Mouse (Mus musculus): ENCODE data around the gene Arhgef17. TPM values are rescaled to one million over a fixed set of nuclear protein-coding genes. Genes with fewer than 3 reads are reported as not detected.

The Arhgef17 gene
- polyA plus RNA-seq (2015; fragmentation: Nextera tagmentation; extraction: Ambion mirVana), result 1.9 and 2.7 TPM in 2 replicates

DNA sequence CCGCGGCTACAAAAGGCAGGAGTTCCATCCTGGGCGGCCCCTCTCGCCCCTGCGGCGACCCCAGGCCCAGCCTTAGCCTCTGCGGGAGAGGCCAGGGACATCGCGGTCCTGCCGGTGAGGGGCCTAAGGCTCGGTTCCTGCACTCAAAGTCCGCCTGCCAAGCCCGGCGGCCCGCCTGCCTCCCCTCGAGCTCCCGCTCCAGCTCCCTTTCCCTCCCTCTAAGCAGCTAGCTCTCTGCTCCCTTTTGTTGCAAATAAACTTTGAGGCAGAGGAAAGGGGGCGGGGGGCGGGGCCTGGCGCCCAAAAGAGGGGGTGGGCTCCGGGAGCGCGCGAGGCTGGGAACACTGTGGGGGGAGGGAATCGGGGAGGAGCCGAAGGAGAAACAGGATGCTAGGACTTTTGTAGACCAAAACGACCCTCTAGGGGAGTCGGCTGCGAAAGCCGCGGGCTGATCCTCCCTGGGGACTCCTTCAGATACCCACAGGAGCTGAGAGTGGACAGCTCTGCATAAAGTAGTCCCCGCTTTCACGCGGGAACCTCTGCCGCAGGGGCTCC is at the start of gene Arhgef17:
Gene Arhgef17, minus strand, starts transcription at position 182 of the 555 bp plus-strand sequence.

DNA sequence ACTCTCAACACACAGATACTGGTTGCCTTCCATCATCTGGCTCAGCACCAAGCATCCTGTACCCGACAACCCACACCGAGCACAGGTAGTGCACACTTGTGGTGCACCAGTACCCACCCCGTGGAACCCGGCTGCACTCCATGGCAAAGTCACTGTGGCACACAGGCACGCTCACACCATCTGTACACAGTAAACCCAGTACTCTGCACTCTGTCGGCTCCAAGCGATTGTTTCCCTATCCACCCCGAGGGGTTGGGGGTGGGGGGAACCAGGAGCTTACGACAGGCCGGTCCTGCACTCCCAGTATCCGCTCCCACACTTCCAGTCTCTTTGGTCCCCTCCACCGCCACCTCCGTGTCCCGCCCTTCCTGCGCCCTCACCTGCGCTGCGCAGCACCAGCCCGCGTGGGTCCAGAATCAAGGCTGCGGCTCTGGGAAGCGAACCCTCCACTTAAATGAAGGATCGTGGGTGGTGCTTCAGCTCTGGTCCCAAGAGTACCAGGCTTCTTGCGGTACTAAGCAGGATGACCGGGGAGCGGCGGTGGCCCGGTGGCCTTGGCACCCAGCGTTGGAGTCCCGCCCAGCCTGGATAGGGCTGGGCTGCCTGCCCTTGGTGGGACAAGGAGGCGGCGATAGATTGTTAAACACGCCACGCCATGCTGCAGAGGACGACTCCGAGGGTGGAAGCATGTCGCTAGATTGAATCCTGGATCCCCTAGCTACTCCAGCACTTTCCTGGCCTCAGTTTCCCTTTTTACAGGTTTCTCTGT is 42.4 kb upstream of the Arhgef17 start, which contains the start of gene P2ry6:
Gene P2ry6, minus strand, starts transcription at position 515 of the 769 bp plus-strand sequence.

DNA sequence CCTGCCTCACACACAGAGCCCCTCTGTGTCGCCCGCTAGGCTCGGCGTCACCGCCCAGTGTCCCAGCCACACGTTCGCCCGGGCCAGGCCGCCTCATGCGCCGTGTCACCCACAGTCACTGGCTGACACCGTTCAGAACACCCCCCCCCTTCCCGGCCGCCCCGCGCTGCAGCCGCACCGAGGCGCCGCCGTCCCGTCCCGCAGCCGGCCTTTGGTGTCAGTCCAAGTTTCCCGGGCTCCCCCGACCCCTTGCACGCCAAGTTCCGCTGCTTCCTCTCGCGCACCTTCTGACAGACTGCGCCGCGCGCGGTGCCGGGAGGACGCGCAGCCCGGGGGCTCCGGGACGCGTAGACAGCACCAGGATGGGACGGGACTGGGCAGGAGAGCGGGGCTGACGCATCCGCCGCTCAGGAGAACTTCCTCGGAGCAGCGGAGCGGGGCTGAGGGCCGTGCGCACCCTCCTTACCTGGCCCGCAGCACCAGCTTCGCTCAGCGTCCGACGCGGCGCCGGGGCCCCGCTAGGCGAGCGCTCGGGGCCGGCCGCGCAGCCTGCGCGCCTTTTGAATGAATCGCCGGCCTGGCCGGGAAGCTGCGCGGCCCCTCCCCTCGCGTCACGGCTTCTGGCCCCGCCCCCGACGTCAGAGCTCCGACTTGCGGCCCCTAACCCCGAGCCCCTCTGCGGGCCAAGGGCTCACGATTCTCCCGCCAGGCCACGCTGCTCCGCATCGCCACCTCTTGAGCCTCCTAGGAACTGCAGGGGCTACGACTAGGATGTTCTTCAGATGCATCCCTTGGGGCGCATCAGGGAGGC is 68.9 kb downstream of the Arhgef17 start, which contains the start of gene Relt:
Gene Relt, minus strand, starts transcription at position 619 of the 811 bp plus-strand sequence.

Other genes with a start within 250 kb of the Arhgef17 start
- gene Fam168a, start 225.5 kb downstream of the Arhgef17 start, polyA plus RNA-seq (2015; fragmentation: Nextera tagmentation; extraction: Ambion mirVana), result 12.2 and 15.1 TPM in 2 replicates
- gene Relt, start 68.7 kb downstream of the Arhgef17 start, polyA plus RNA-seq (2015; fragmentation: Nextera tagmentation; extraction: Ambion mirVana), result 20.1 and 22.4 TPM in 2 replicates
- 11.4 and 15.7 TPM in 2 replicates for gene P2ry6, start 42.5 kb upstream of the Arhgef17 start, polyA plus RNA-seq (2015; fragmentation: Nextera tagmentation; extraction: Ambion mirVana)
- gene P2ry2, start 80.8 kb upstream of the Arhgef17 start, polyA plus RNA-seq (2015; fragmentation: Nextera tagmentation; extraction: Ambion mirVana), result 4.8 and 5.7 TPM in 2 replicates
- gene Fchsd2, start 160.8 kb upstream of the Arhgef17 start, polyA plus RNA-seq (2015; fragmentation: Nextera tagmentation; extraction: Ambion mirVana), result 10.6 and 13.0 TPM in 2 replicates

Measured in spleen, postnatal 0 days (tissue).